Comparison of ENCODE assay signal across 8 mouse cellular contexts in genomic region chr11:104510606-104511005, GRCm38 (mm10). TPM values are rescaled to one million over a fixed set of nuclear protein-coding genes. Genes with fewer than 3 reads are reported as not detected.
DNase-seq lines count a peak whose midpoint lies in the region; ATAC-seq and TF ChIP-seq lines count a peak whose summit lies in the region.

No protein-coding gene starts in this region.

- H3K4me3 ChIP-seq in layer of hippocampus, adult 2 months: no peak overlapping the region

- peak; percentile 42; the same call in 1 of the 2 replicates for ATAC-seq in granulocyte monocyte progenitor cell, adult 5-6 weeks (replicated peaks; ENCODE audit: poor library complexity, severe bottlenecking)

- H3K27ac ChIP-seq in layer of hippocampus, adult 2 months: no peak overlapping the region

- peak; percentile 12 to 52 for DNase-seq in adrenal gland, postnatal 36 days
- DNase-seq in adrenal gland, adult 2 months: no peak
- DNase-seq in layer of hippocampus, adult 2 months (ENCODE audit: low spot score in 2 of 2): peak in 1 of 2 experiments; percentile 31
- DNase-seq in layer of hippocampus, adult 9-10 months (ENCODE audit: low spot score): no peak
- peak; percentile 79 for DNase-seq in NIH3T3 (ENCODE audit: low read depth)
- DNase-seq in naive thymus-derived CD4-positive, alpha-beta T cell, adult 2 months (ENCODE audit: low read depth): peak; percentile 61
- no peak for DNase-seq in ovary, postnatal 14 days (ENCODE audit: low spot score)

- peak; percentile 73 for TF ChIP-seq CTCF in layer of hippocampus, adult 2 months (conservative IDR thresholded peaks at IDR 0.05)

RNA-seq across cellular contexts. Expression of gene Cdc27, which starts 39.8 kb away (rescaled TPM):
- total RNA-seq in adrenal gland, postnatal 36 days (2021): 10 to 100 TPM; 63.3 to 71.5 TPM
- 10 to 100 TPM; 69.2 to 76.1 TPM for total RNA-seq in adrenal gland, adult 2 months (2021)
- 1.9 and 2.2 TPM in 2 replicates for polyA plus RNA-seq in adrenal gland, adult 2 months (2012; rRNA removed)
- 10 to 100 TPM; 54.5 to 57.3 TPM for total RNA-seq in layer of hippocampus, adult 2 months (2021)
- 41.5 and 47.6 TPM in 2 replicates for total RNA-seq in granulocyte monocyte progenitor cell, adult 5-6 weeks (2014; fragmentation: Nextera tagmentation)
- total RNA-seq in granulocyte monocyte progenitor cell, adult 5-6 weeks (2017): 44.2 and 60.1 TPM in 2 replicates

RNA-seq across cellular contexts. Expression of gene Myl4, which starts 39.9 kb away (rescaled TPM):
- 1 to 10 TPM; 3.1 to 3.4 TPM for total RNA-seq in adrenal gland, postnatal 36 days (2021)
- 1 to 10 TPM; 2.2 to 3.1 TPM for total RNA-seq in adrenal gland, adult 2 months (2021)
- polyA plus RNA-seq in adrenal gland, adult 2 months (2012; rRNA removed): 0.40 and 1.6 TPM in 2 replicates
- 1 to 10 TPM; 2.7 to 2.9 TPM for total RNA-seq in layer of hippocampus, adult 2 months (2021)
- 2.2 and 5.2 TPM in 2 replicates for total RNA-seq in granulocyte monocyte progenitor cell, adult 5-6 weeks (2014; fragmentation: Nextera tagmentation)
- total RNA-seq in granulocyte monocyte progenitor cell, adult 5-6 weeks (2017): 1.2 and 1.6 TPM in 2 replicates

RNA-seq across cellular contexts. Expression of gene Kansl1, which starts 41.9 kb away (rescaled TPM):
- 10 to 100 TPM; 45.8 to 46.3 TPM for total RNA-seq in adrenal gland, postnatal 36 days (2021)
- 10 to 100 TPM; 45.1 to 53.3 TPM for total RNA-seq in adrenal gland, adult 2 months (2021)
- 128 and 133 TPM in 2 replicates for polyA plus RNA-seq in adrenal gland, adult 2 months (2012; rRNA removed)
- 10 to 100 TPM; 69.9 to 70.5 TPM for total RNA-seq in layer of hippocampus, adult 2 months (2021)
- 53.8 and 60.4 TPM in 2 replicates for total RNA-seq in granulocyte monocyte progenitor cell, adult 5-6 weeks (2014; fragmentation: Nextera tagmentation)
- total RNA-seq in granulocyte monocyte progenitor cell, adult 5-6 weeks (2017): 32.3 and 40.1 TPM in 2 replicates

Comparison
In these comparisons a context has a peak if more than half of its experiments do, and no peak if none do; other contexts are left out.
1. DNase-seq: peak in adrenal gland, postnatal 36 days (2 of 2), NIH3T3 (single experiment) and naive thymus-derived CD4-positive, alpha-beta T cell, adult 2 months (single experiment); none in adrenal gland, adult 2 months (single experiment), layer of hippocampus, adult 9-10 months (single experiment) and ovary, postnatal 14 days (single experiment).